Mouse (Mus musculus): Measurements from ENCODE around the gene Myl4. TPM values are rescaled to one million over a fixed set of nuclear protein-coding genes. Genes with fewer than 3 reads are reported as not detected.

Myl4 gene
- 1.2 and 4.7 TPM in 2 replicates for total RNA-seq (2023)

GRCm38 (mm10) chr11:104550406-104550974 is at the start of gene Myl4, which contains the start of gene Cdc27:
TSS of gene Myl4 (plus strand) at chr11:104550663.
TSS of gene Cdc27 (minus strand) at chr11:104550620.

GRCm38 (mm10) chr11:104607491-104608245 is 57.2 kb downstream of the Myl4 start, which contains the start of gene Itgb3:
TSS of gene Itgb3 (plus strand) at chr11:104608000.

Other genes with a start within 250 kb of the Myl4 start
- gene Kansl1, start 81.8 kb upstream of the Myl4 start, total RNA-seq (2023) = 56.8 and 68.1 TPM in 2 replicates
- gene Cdc27, start within 50 bp of the Myl4 start, total RNA-seq (2023) = 30.1 and 38.0 TPM in 2 replicates
- 31.8 and 44.7 TPM in 2 replicates for gene Itgb3, start 57.3 kb downstream of the Myl4 start, total RNA-seq (2023)
- not detected in 2 replicates for gene Gm11639, start 135.0 kb downstream of the Myl4 start, total RNA-seq (2023)